Mouse (Mus musculus) G1E (cell line): ENCODE results near the gene Wfdc15b. TPM values are rescaled to one million over a fixed set of nuclear protein-coding genes. Genes with fewer than 3 reads are reported as not detected.

Experiments used
- ATAC-seq: 2 replicates; pipeline ENCODE4 v1.8.0; 2016; ENCODE audit warnings: mild to moderate bottlenecking; ENCODE audit not compliant: insufficient number of reproducible peaks, poor library complexity, low FRiP score, severe bottlenecking; ENCODE audit errors: extremely low read depth
- DNase-seq: peaks from one replicate; pipeline ENCODE4 v3.0.0; 2012; ENCODE audit warnings: low spot score
- H3K27me3 ChIP-seq: 2 replicates; pipeline ENCODE4 v1.6.1; 2012; ENCODE audit warnings: mild to moderate bottlenecking, low read length, inconsistent platforms; ENCODE audit not compliant: insufficient read depth
- H3K36me3 ChIP-seq: replicated peaks from 2 replicates; pipeline ENCODE3; 2012; ENCODE audit warnings: mild to moderate bottlenecking, inconsistent platforms
- H3K4me1 ChIP-seq: 2 replicates; pipeline ENCODE4 v1.6.1; 2012; ENCODE audit warnings: low read depth, low read length, inconsistent platforms, mixed read lengths; ENCODE audit not compliant: insufficient read depth
- H3K4me3 ChIP-seq: 2 replicates; pipeline ENCODE4 v1.5.1; 2012; ENCODE audit warnings: low read depth, mild to moderate bottlenecking, inconsistent platforms, low read length, moderate library complexity, mixed read lengths
- H3K9me3 ChIP-seq: replicated peaks from 2 replicates; pipeline ENCODE4 v1.6.1; 2012; ENCODE audit warnings: inconsistent platforms
- CTCF ChIP-seq: IDR thresholded peaks from 2 replicates; pipeline ENCODE4 v1.5.1; 2012; ENCODE audit warnings: low read depth, low read length, inconsistent platforms, mixed read lengths
- GATA1 ChIP-seq: IDR thresholded peaks from 2 replicates; pipeline ENCODE4 v1.6.1; 2012; ENCODE audit warnings: borderline replicate concordance, low read length, inconsistent platforms, mixed read lengths
- GATA2 ChIP-seq: IDR thresholded peaks from 2 replicates; pipeline ENCODE4 v1.6.1; 2012; ENCODE audit warnings: low read depth, low read length, inconsistent platforms, borderline replicate concordance
- POLR2AphosphoS5 ChIP-seq: IDR thresholded peaks from 2 replicates; pipeline ENCODE4 v1.6.1; 2012; ENCODE audit warnings: low read depth, low read length, inconsistent platforms; ENCODE audit not compliant: insufficient replicate concordance
- TAL1 ChIP-seq: conservative IDR thresholded peaks from 2 replicates; pipeline ENCODE4 v1.6.1; 2012; ENCODE audit warnings: low read depth, low read length, inconsistent platforms, mixed read lengths
- polyA plus RNA-seq: library from polyadenylated mRNA; stranded (reverse); fragments of >175 nt; gene quantifications from 2 replicates; pipeline ENCODE4 v1.2.3, GENCODE M21; 2012
- total RNA-seq, 2 experiments: library from RNA; stranded (forward) in 1 of 2; stranded (reverse) in 1 of 2; fragments of 200-1000 nt in 1 of 2; fragments of >200 nt in 1 of 2; fragmentation: Nextera tagmentation in 1 of 2; gene quantifications; 2 replicates each; pipeline ENCODE4 v1.2.3; 2014 to 2017

Gene Wfdc15b
- total and polyA plus RNA-seq, 3 experiments, result not detected

GRCm38 (mm10) chr2:164174649-164175395 is 46.6 kb downstream of the Wfdc15b start:
- Histone ChIP-seq H3K36me3 (no peaks in the 10 kb centered on the region), H3K27me3 (peaks cover 8% of the 10 kb centered on the region), H3K4me3 (no peak overlapping the region), H3K4me1 (no peaks in the 10 kb centered on the region), H3K9me3 (no peaks in the 10 kb centered on the region)
- DNase-seq (no peak), ATAC-seq (no peak)
- no peak for TF ChIP-seq GATA2
- no peak for TF ChIP-seq GATA1
- no peak for TF ChIP-seq CTCF
- no peak for TF ChIP-seq TAL1
- no peak for TF ChIP-seq POLR2AphosphoS5

- DNase-seq (no peak), ATAC-seq (no peak)
- Histone ChIP-seq H3K4me3 (no peak overlapping the region), H3K4me1 (no peaks in the 10 kb centered on the region), H3K36me3 (no peaks in the 10 kb centered on the region), H3K9me3 (peaks cover 1% of the 10 kb centered on the region; the same call in 1 of the 2 replicates), H3K27me3 (peaks cover under 1% of the 10 kb centered on the region)
- TF ChIP-seq TAL1 (no peak), GATA1 (no peak), CTCF (no peak), GATA2 (no peak), POLR2AphosphoS5 (no peak)
Observed at GRCm38 (mm10) chr2:164173394-164173793, 48.1 kb downstream of the Wfdc15b start.

GRCm38 (mm10) chr2:164170902-164171301 is 50.6 kb downstream of the Wfdc15b start, which contains the start of gene Kcns1:
TSS of gene Kcns1 (minus strand) at chr2:164171113.
- peaks cover 7% of the 10 kb centered on the region for H3K9me3 ChIP-seq
- no peak for ATAC-seq
- no peak within 1 kb of the TSS for H3K4me3 ChIP-seq
- H3K36me3 ChIP-seq, result no peaks in the 10 kb centered on the region
- peaks cover 3% of the 10 kb centered on the region for H3K27me3 ChIP-seq
- H3K4me1 ChIP-seq, result no peaks in the 10 kb centered on the region
- TF ChIP-seq GATA2 (no peak), TAL1 (no peak), POLR2AphosphoS5 (no peak), GATA1 (no peak), CTCF (no peak)
- DNase-seq, result no peak

- Histone ChIP-seq H3K36me3 (no peaks in the 10 kb centered on the region), H3K4me1 (no peaks in the 10 kb centered on the region), H3K9me3 (peaks cover 7% of the 10 kb centered on the region), H3K4me3 (no peak overlapping the region), H3K27me3 (peaks cover 3% of the 10 kb centered on the region)
- no peak for TF ChIP-seq CTCF
- TF ChIP-seq GATA1, result no peak
- TF ChIP-seq TAL1, result no peak
- no peak for TF ChIP-seq POLR2AphosphoS5
- no peak for TF ChIP-seq GATA2
- ATAC-seq, result no peak
- DNase-seq, result no peak
Observed at GRCm38 (mm10) chr2:164170326-164170725, 51.1 kb downstream of the Wfdc15b start.

- no peak for ATAC-seq
- TF ChIP-seq POLR2AphosphoS5 (no peak), CTCF (no peak), TAL1 (no peak), GATA2 (no peak), GATA1 (no peak)
- Histone ChIP-seq H3K27me3 (peaks cover 3% of the 10 kb centered on the region; the same call in 1 of the 2 replicates), H3K36me3 (no peaks in the 10 kb centered on the region), H3K4me3 (no peak overlapping the region), H3K9me3 (peaks cover 7% of the 10 kb centered on the region), H3K4me1 (no peaks in the 10 kb centered on the region)
- DNase-seq, result no peak
Observed at GRCm38 (mm10) chr2:164168571-164168946, 52.9 kb downstream of the Wfdc15b start.

GRCm38 (mm10) chr2:164167752-164168570 is 53.5 kb downstream of the Wfdc15b start:
- Histone ChIP-seq H3K27me3 (peaks cover 3% of the 10 kb centered on the region; the same call in 1 of the 2 replicates), H3K36me3 (no peaks in the 10 kb centered on the region), H3K9me3 (peaks cover 7% of the 10 kb centered on the region), H3K4me1 (no peaks in the 10 kb centered on the region), H3K4me3 (no peak overlapping the region; the same call in 1 of the 2 replicates)
- TF ChIP-seq POLR2AphosphoS5 (no peak), CTCF (no peak), GATA1 (no peak), TAL1 (no peak), GATA2 (no peak)
- ATAC-seq (no peak), DNase-seq (no peak)
